Mouse (Mus musculus) layer of hippocampus, adult 9-10 months (tissue): Measurements from ENCODE around the gene Orai3.

Source experiments
- DNase-seq: peaks from one replicate; pipeline ENCODE4 v3.0.0; 2022; ENCODE audit warnings: low spot score

The Orai3 gene

DNA sequence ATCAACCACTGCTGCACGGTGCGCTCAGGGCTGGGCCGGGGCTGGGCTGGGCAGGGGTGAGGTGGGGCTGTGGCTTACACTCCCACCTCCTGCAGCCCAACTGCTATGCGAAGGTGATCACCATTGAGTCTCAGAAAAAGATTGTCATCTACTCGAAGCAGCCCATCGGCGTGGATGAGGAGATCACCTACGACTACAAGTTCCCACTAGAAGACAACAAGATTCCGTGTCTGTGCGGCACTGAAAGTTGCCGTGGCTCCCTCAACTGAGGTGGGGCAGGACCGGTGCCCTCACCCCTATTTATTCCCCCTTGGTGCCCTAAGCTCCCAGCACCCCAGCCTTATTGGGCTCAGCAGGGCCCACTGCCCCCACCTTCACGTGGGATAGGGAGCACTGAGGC lies 29.6 kb downstream of the Orai3 start:
- no peak for DNase-seq

- DNase-seq = no peak
These were observed 30.1 kb downstream of the Orai3 start for GRCm38 (mm10) chr7:127799738-127800137.

- DNase-seq = peak; percentile 86
These were observed 30.9 kb downstream of the Orai3 start, which contains the start of gene Hsd3b7 for GRCm38 (mm10) chr7:127800435-127801009. TSS of gene Hsd3b7 (plus strand) at chr7:127800604.

DNA sequence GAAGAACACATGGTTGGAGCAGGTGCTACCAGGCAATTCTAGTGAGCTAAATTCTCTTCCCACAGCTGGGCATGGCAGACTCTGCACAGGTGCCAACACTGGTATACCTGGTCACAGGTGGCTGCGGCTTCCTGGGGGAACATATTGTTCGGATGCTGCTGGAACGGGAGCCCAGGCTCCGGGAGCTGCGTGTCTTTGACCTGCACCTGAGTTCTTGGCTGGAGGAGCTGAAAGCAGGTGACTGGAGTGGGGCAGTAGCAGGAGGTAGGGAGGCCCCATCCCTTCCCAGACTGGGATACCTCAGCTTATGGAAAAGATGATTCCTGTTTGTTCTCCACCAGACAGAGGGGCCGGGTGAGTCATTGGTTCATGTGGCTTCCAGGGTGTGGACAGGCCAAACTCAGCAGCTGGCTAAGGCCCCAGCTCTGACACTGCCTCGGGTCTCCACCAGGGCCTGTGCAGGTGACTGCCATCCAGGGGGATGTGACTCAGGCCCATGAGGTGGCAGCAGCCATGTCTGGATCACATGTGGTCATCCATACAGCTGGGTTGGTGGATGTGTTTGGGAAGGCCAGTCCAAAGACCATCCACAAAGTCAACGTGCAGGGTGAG lies 31.5 kb downstream of the Orai3 start:
- no peak for DNase-seq

GRCm38 (mm10) chr7:127802313-127802712 lies 32.7 kb downstream of the Orai3 start:
- DNase-seq = no peak

DNA sequence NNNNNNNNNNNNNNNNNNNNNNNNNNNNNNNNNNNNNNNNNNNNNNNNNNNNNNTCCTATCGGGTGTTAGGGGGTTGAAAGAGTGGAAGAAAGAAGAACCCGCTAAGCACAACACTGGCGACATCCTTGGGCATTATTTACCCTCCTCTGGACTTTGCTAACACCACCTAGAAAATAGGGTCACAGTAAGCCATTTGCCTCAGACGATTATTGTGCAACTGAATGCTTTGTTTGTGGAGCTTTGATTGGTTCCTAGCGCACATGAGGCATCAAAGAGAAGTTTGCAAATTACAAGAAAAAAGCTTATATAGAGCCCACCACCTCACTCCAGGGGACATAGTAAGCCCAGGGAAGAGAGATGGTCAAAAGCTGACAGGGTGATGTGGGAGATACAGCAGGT lies 39.2 kb downstream of the Orai3 start:
- DNase-seq = no peak

GRCm38 (mm10) chr7:127809846-127810245 lies 40.2 kb downstream of the Orai3 start:
- DNase-seq = no peak

DNA sequence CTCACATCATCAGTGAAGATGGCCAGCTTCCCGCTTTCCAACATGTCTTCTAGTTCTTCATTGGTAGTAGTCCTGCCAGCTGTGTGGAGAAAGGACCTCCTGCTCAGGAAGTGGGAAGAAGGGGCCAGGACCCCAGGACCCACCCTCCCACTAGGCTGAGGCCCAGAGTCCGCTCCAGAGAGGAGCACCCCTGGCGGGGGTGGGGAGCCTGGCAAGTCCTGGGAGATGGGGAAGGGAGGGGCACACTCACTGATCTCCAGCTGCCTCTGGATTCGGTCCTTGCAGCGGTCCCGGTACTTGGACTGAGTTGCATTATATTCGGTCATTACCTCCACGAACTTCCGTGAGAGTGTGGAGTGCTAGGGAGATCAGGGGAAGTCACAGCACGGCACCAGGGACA lies 41.0 kb downstream of the Orai3 start:
- no peak for DNase-seq

GRCm38 (mm10) chr7:127811240-127811639 lies 41.6 kb downstream of the Orai3 start:
- no peak for DNase-seq

GRCm38 (mm10) chr7:127812292-127812691 lies 42.7 kb downstream of the Orai3 start:
- DNase-seq = no peak

DNA sequence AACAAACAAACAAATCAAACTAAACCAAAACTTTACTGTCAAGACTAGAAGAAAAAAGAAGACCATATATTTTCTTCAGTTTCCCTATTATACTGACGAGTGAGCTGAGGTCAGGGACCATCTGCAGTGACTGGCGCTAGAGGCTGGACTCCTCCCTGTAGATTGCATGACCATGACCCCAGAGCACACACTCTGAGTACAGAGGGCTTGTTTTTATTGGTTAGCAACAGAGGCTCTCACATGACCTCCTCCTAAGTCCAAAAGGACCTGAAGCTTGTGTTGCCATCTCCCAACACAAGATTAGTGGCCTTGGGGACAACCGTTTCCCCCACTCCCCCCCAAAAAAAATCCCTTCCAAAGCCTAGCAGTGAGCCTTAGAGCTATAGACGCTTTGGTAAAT lies 44.2 kb downstream of the Orai3 start:
- no peak for DNase-seq

DNA sequence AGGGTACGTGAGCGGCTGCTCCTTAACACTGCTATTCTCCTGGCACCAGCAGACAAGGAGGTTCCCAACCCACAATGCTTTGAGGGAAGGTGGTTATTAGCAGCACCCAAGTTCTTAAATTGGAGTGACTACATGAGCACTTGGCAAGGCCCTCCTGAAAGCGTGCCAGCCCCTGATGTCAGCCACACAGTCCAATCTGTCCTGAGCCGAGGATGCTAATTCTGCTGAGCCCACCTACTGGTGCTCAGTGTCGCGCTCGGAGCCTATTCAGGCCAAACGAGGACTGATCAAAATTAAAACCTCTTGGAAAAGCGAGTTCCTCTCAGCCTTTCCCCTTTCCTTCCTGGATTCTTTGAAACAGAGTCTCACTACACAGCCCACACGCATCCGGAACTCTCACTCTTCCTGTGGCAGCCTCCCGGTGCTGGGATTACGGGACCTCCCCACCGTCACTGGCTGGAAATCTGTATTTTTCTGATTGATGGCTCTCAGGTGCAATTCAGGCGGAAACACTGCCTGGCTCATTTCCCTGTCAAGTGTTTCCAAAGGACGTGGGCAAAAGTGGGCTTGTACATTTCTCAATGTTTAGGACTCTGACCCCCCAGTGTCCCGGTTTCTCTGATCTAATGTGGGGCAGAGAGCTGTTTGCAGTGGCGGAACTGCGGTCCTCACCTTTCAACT lies 44.8 kb downstream of the Orai3 start:
- DNase-seq = no peak

DNA sequence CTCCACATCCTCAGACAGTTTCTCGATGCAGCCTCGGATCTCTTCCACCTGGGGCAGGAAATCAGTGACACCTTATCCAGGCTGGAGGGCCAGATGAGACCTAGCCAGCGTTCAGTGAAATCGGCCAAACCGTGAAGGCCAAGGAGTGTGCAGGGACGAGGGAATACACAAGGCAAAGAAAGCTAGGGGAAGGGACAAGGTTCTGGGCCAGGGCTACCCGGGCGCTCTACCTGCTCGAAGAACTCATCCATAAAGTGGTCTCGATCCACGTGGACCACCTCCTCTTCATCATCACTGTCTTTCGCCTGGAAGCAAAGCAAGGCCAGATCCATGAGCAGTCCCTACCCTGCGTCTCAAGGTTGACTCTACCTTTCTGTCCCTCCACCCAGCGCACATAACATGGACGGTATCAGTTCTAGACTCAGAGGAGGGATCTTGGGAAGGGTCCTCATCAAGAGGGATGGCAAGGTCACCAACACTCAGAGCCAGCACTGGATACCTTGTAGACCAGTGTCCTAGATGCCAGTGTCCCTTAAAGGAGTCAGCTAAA lies 45.6 kb downstream of the Orai3 start:
- DNase-seq = no peak

DNA sequence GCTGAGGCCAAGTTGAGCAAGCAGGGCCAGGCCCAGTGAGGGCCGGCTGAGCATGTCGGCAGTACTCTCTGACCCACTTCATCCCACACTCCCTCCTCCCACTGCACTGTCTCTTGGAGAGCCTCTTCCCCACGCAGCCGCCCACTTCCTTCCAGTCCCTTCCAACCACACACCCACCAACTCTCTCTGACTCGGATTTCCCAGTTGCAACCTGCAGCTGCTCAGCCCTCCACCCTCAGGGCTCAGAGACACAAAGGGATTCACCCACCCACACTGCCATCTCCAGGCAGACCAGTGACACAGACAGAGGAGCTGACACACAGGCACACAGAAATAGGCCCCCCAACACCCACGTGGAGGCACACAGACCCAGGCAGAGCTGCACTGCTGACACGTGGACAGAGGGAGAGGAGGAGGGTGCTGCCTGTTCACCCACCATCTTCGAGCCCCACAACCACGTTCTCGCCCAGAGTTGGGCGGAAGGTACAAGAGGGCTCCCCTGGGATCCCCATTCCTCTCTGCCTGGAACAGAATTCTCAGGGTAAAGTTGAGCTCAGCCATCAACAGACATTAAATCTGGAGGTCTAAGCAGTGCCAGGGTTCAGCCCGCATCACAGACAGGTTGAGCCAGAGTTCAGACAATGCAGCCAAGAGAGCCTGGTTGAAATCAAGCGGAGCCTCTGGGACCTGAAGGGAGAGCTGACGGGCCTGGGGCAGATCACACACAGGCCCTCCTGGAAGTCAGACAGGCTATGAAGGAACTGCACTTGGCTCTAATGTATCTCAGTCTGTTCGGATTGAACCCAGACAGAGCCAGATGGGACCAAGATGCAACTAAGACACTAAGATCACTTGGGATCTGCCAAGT lies 46.6 kb downstream of the Orai3 start:
- peak; percentile 59 for DNase-seq

- DNase-seq = no peak
These were observed 47.4 kb downstream of the Orai3 start for GRCm38 (mm10) chr7:127817053-127817452.

GRCm38 (mm10) chr7:127817776-127818175 lies 48.2 kb downstream of the Orai3 start:
- no peak for DNase-seq

GRCm38 (mm10) chr7:127820836-127821509 lies 51.4 kb downstream of the Orai3 start:
- DNase-seq = no peak

DNA sequence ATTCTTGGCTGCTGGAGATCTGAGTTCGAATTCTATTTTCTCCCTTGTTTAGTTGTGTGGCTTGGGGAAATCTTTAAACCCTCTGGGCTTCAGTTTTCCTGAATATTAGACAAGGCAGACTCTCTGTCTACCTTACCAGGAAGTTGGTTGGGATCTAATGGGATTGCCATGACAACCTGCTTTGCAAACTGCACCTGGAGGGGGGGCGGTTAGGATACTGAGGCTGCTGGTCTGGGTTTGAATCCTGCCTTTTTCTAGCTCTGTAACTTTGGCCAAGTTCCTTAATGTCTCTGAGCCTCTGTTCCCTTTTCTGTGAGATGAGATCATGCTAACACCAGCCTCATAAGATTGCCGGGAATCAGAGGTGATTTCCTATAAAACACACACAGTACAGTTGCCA lies 52.9 kb downstream of the Orai3 start:
- no peak for DNase-seq

DNA sequence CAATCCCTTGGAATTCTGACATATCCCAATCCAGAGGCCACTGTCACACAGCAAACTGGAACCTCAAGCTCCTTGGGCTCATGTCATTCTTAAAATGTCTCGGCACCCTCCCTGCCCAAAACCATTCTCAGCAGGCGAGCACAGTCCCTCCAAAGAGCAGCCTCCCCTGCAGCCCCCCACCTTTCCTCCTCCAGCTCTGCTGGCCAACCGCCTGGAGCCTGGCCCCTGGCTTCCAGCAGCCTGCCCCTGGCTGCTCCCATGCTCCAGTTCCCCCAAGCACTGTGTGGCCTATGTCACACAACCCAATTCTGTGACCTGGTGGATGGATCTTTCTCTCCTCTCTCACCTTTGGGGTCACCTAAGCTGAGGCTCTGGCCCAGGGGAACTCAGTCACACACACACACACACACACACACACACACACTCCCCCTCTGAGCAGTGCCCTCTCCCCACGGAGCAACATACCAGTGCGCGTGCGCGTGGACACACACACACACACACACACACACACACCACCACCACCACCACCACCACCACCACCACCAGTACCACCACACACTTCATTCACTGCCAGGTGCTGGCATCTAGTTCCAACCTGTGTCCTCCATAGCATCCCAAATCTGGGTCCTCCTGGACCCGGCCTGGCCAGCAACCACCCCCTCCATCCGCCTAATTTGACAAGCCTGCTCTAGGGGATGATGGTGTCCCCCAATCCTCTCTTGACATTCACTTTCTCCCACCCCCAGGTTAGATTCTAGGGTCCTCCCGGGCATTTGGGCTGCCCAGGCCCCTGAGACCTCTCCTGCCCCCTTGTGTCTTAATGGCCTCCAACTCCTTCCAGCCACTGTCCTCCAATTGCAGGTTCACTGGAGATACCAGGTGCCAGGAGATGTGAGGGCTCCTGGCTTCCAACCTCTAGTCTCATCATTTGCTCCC lies 53.9 kb downstream of the Orai3 start:
- no peak for DNase-seq

GRCm38 (mm10) chr7:127824176-127824871 lies 54.7 kb downstream of the Orai3 start, which contains the start of the genes Stx4a and Stx1b:
TSS of gene Stx4a (plus strand) at chr7:127824294.
TSS of gene Stx1b (minus strand) at chr7:127824549.
- no peak for DNase-seq
